Mouse (Mus musculus) CH12.LX (cell line): Measurements from ENCODE around the gene Gsto1. TPM values are rescaled to one million over a fixed set of nuclear protein-coding genes. Genes with fewer than 3 reads are reported as not detected.

Source experiments
- DNase-seq: peaks from one replicate; pipeline ENCODE4 v3.0.0-alpha.2; 2013; ENCODE audit errors: extremely low read depth
- H3K27ac ChIP-seq: 2 replicates; pipeline ENCODE4 v1.5.1; 2012; ENCODE audit warnings: low read depth, mild to moderate bottlenecking, control low read depth, moderate library complexity; ENCODE audit not compliant: insufficient read depth
- H3K27me3 ChIP-seq: replicated peaks from 2 replicates; pipeline ENCODE3; 2012; ENCODE audit warnings: inconsistent platforms
- H3K36me3 ChIP-seq, 2 experiments: replicated peaks in 1 of 2; 2 replicates each; pipeline versions ENCODE3 to v1.6.1; 2012; ENCODE audit warnings: inconsistent platforms in 1 of 2, low read length in 1 of 2, mild to moderate bottlenecking in 1 of 2, mixed read lengths in 1 of 2, moderate library complexity in 1 of 2; ENCODE audit not compliant: control insufficient read depth in 1 of 2, insufficient read depth in 1 of 2
- H3K4me1 ChIP-seq, 2 experiments: 2 replicates each; pipeline ENCODE4 v1.6.1; 2012; ENCODE audit warnings: inconsistent platforms in 1 of 2, moderate library complexity in 1 of 2; ENCODE audit not compliant: insufficient read depth in 2 of 2, control insufficient read depth in 1 of 2
- H3K4me2 ChIP-seq: 2 replicates; pipeline ENCODE4 v1.6.1; 2012; ENCODE audit warnings: low read depth, mild to moderate bottlenecking, control low read depth; ENCODE audit not compliant: poor library complexity, insufficient read depth, severe bottlenecking
- H3K4me3 ChIP-seq, 3 experiments: fragments of 150-350 bp in 1 of 3; sonication (generic) in 1 of 3; replicated peaks in 1 of 3; 2 replicates each; pipeline versions ENCODE3 to v1.5.1; 2011 to 2012; ENCODE audit warnings: low read depth in 2 of 3, low read length in 2 of 3, mild to moderate bottlenecking in 2 of 3, moderate library complexity in 2 of 3, control low read depth in 1 of 3, improper control_type of control experiment in 1 of 3, inconsistent platforms in 1 of 3, mixed read lengths in 1 of 3; ENCODE audit not compliant: poor library complexity in 1 of 3
- H3K79me2 ChIP-seq: replicated peaks from 2 replicates; pipeline ENCODE4 v1.6.1; 2012; ENCODE audit warnings: mild to moderate bottlenecking, moderate library complexity; ENCODE audit not compliant: control insufficient read depth, poor library complexity, insufficient read depth, severe bottlenecking; ENCODE audit errors: extremely low read depth
- H3K9ac ChIP-seq: 2 replicates; pipeline ENCODE4 v1.6.1; 2012; ENCODE audit warnings: low read depth, mild to moderate bottlenecking, control low read depth, moderate library complexity; ENCODE audit not compliant: insufficient read depth
- H3K9me3 ChIP-seq: replicated peaks from 2 replicates; pipeline ENCODE3; 2012; ENCODE audit warnings: low read length, inconsistent platforms, mixed read lengths
- BHLHE40 ChIP-seq: IDR thresholded peaks from 2 replicates; pipeline ENCODE4 v1.6.1; 2011; ENCODE audit warnings: mild to moderate bottlenecking, low read depth, low read length, improper control_type of control experiment
- CTCF ChIP-seq, 2 experiments: IDR thresholded peaks in 1 of 2; conservative IDR thresholded peaks in 1 of 2; 2 replicates each; pipeline ENCODE4 v1.5.1; 2011 to 2012; ENCODE audit warnings: low read depth in 2 of 2, low read length in 2 of 2, improper control_type of control experiment in 1 of 2, inconsistent platforms in 1 of 2, mild to moderate bottlenecking in 1 of 2, moderate library complexity in 1 of 2
- ETS1 ChIP-seq: conservative IDR thresholded peaks from 2 replicates; pipeline ENCODE4 v1.6.1; 2012; ENCODE audit warnings: low read depth, mild to moderate bottlenecking, inconsistent platforms, low read length, improper control_type of control experiment, moderate library complexity
- IRF4 ChIP-seq: IDR thresholded peaks from 2 replicates; pipeline ENCODE4 v1.6.1; 2014; ENCODE audit warnings: low read depth, mild to moderate bottlenecking, inconsistent platforms, low read length, improper control_type of control experiment
- JUND ChIP-seq: conservative IDR thresholded peaks from 2 replicates; pipeline ENCODE4 v1.6.1; 2011; ENCODE audit warnings: low read depth, low read length, improper control_type of control experiment
- MAFK ChIP-seq: IDR thresholded peaks from 2 replicates; pipeline ENCODE4 v1.6.1; 2011; ENCODE audit warnings: low read length, improper control_type of control experiment; ENCODE audit not compliant: insufficient replicate concordance
- MAZ ChIP-seq: IDR thresholded peaks from 2 replicates; pipeline ENCODE4 v1.6.1; 2012; ENCODE audit warnings: low read depth, mild to moderate bottlenecking, inconsistent platforms, low read length, improper control_type of control experiment, moderate library complexity
- RAD21 ChIP-seq: IDR thresholded peaks from 2 replicates; pipeline ENCODE4 v1.6.1; 2011; ENCODE audit warnings: low read depth, mild to moderate bottlenecking, low read length, improper control_type of control experiment, moderate library complexity
- TBP ChIP-seq: conservative IDR thresholded peaks from 2 replicates; pipeline ENCODE4 v1.6.1; 2011; ENCODE audit warnings: low read depth, low read length, improper control_type of control experiment
- USF1 ChIP-seq: IDR thresholded peaks from 2 replicates; pipeline ENCODE4 v1.6.1; 2014; ENCODE audit warnings: low read depth, mild to moderate bottlenecking, inconsistent platforms, low read length, improper control_type of control experiment
- ZC3H11A ChIP-seq: IDR thresholded peaks from 2 replicates; pipeline ENCODE4 v1.6.1; 2012; ENCODE audit warnings: low read depth, mild to moderate bottlenecking, inconsistent platforms, low read length, improper control_type of control experiment
- ZMIZ1 ChIP-seq: IDR thresholded peaks from 2 replicates; pipeline ENCODE4 v1.6.1; 2012; ENCODE audit warnings: low read depth, mild to moderate bottlenecking, inconsistent platforms, low read length, improper control_type of control experiment
- dilution Hi-C: fragments of 300-500 bp; cut with MboI; formaldehyde crosslinking; loops from 2 replicates; pipeline ENCODE4 v1.14.3; 2020; ENCODE audit warnings: low sequenced_read_pairs; ENCODE audit not compliant: extremely low pct_unique_long_range_greater_than_20kb, extremely low pct_ligation_motif_present
- in situ Hi-C: fragments of 300-500 bp; cut with MboI; formaldehyde crosslinking; loops from 3 replicates; pipeline ENCODE4 v1.14.3; 2019; ENCODE audit warnings: low sequenced_read_pairs, low pct_ligation_motif_present, low pct_unique_long_range_greater_than_20kb, mixed read lengths
- polyA plus RNA-seq: library from polyadenylated mRNA; unstranded; fragments of >175 nt; gene quantifications from 2 replicates; pipeline ENCODE4 v1.2.1, GENCODE M21; 2012; ENCODE audit warnings: low read depth; ENCODE audit not compliant: insufficient read length
- total RNA-seq, 2 experiments: library from RNA; depleted of rRNA; stranded (reverse); fragments of 300-350 nt in 1 of 2; fragments of >200 nt in 1 of 2; gene quantifications; 2 replicates each; pipeline ENCODE4 v1.2.3; 2012 to 2014

Gsto1 gene
- total and polyA plus RNA-seq, 3 experiments, result 86.5 to 113 (median 111) TPM

- Histone ChIP-seq H3K79me2 (no peaks in the 10 kb centered on the region), H3K4me2 (no peak overlapping the region), H3K9ac (no peak overlapping the region), H3K4me1 (peaks cover 12 to 14% of the 10 kb centered on the region in 2 experiments), H3K27ac (no peak overlapping the region), H3K9me3 (no peaks in the 10 kb centered on the region), H3K4me3 (no peak overlapping the region), H3K36me3 (no peaks in the 10 kb centered on the region), H3K27me3 (peaks cover 3% of the 10 kb centered on the region)
- in situ Hi-C loops, result loop anchor here (10.0 kb wide), 1 partner anchor 169 kb away; no protein-coding TSS in a partner anchor
- dilution Hi-C loops, result no loop called here
- TF ChIP-seq IRF4 (no peak), TBP (no peak), JUND (no peak), USF1 (no peak), ZMIZ1 (no peak), CTCF (conservative IDR thresholded peaks at IDR 0.05 in 1 of 2, IDR thresholded peaks at IDR 0.05 in 1 of 2; ENCODE audit: low read depth in 2 of 2, low read length in 2 of 2) (no peak)
- DNase-seq, result no peak
Observed at GRCm38 (mm10) chr19:47824026-47824425, 30.7 kb upstream of the Gsto1 start.

- no peak overlapping the region for H3K4me2 ChIP-seq
- no peaks in the 10 kb centered on the region for H3K9me3 ChIP-seq
- DNase-seq, result no peak
- dilution Hi-C loops, result no loop called here
- in situ Hi-C loops, result loop anchor here (10.0 kb wide), 1 partner anchor 175 kb away; no protein-coding TSS in a partner anchor
- TF ChIP-seq MAFK (no peak), ZC3H11A (no peak), ETS1 (no peak), BHLHE40 (peak; percentile 81), RAD21 (no peak)
- H3K9ac ChIP-seq, result no peak overlapping the region
- H3K4me1 ChIP-seq, result peaks cover 0 to 5% of the 10 kb centered on the region in 2 experiments; a peak in 2 of 4 replicates
- H3K36me3 ChIP-seq, result no peaks in the 10 kb centered on the region
- H3K27ac ChIP-seq, result no peak overlapping the region
- no peak overlapping the region for H3K4me3 ChIP-seq
- peaks cover 2% of the 10 kb centered on the region for H3K27me3 ChIP-seq
- H3K79me2 ChIP-seq, result no peaks in the 10 kb centered on the region
Observed at GRCm38 (mm10) chr19:47829913-47830450, 24.8 kb upstream of the Gsto1 start.

- dilution Hi-C loops, result no loop called here
Observed at GRCm38 (mm10) chr19:47831111-47831510, 23.7 kb upstream of the Gsto1 start.

More at GRCm38 (mm10) chr19:47831111-47831510, 23.7 kb upstream of the Gsto1 start:
- Histone ChIP-seq H3K36me3 (no peaks in the 10 kb centered on the region), H3K4me3 (no peak overlapping the region), H3K4me1 (peaks cover 0 to 5% of the 10 kb centered on the region in 2 experiments; a peak in 2 of 4 replicates), H3K4me2 (no peak overlapping the region), H3K79me2 (no peaks in the 10 kb centered on the region), H3K27ac (no peak overlapping the region)
- no peak for DNase-seq
- TF ChIP-seq CTCF (conservative IDR thresholded peaks at IDR 0.05 in 1 of 2, IDR thresholded peaks at IDR 0.05 in 1 of 2; ENCODE audit: low read depth in 2 of 2, low read length in 2 of 2) (peak in 1 of 2 experiments; percentile 15; a peak in 1 of 4 replicates), MAZ (no peak)
- TF ChIP-seq, all 38 proteins: peak for 1
- Histone ChIP-seq H3K9me3 (no peaks in the 10 kb centered on the region), H3K27me3 (peaks cover 2% of the 10 kb centered on the region), H3K9ac (no peak overlapping the region)
- in situ Hi-C loops, result no loop called here
